Mouse (Mus musculus) megakaryocyte-erythroid progenitor cell, adult 5-6 weeks (primary cell): Measurements from ENCODE around the gene Gast. TPM values are rescaled to one million over a fixed set of nuclear protein-coding genes. Genes with fewer than 3 reads are reported as not detected.
"Not testable (repeated sequence)": the region's sequence is repeated elsewhere in the genome, so short reads cannot be mapped to it uniquely, and the experiment has no call there.

Experiments
- ATAC-seq: replicated peaks from 2 replicates; pipeline ENCODE4 v1.8.0; 2016; ENCODE audit warnings: mild to moderate bottlenecking, inconsistent platforms; ENCODE audit not compliant: severe bottlenecking, poor library complexity, low FRiP score, low TSS enrichment
- total RNA-seq, 2 experiments: library from RNA; stranded (forward) in 1 of 2; stranded (reverse) in 1 of 2; fragments of 200-1000, 215-1000 nt in 1 of 2; fragments of >200 nt in 1 of 2; fragmentation: Nextera tagmentation in 1 of 2; gene quantifications; 2 replicates each; pipeline ENCODE4 v1.2.3; 2014 to 2017

Gene Gast
- total RNA-seq, 2 experiments from 2014 or later, result not detected

DNA sequence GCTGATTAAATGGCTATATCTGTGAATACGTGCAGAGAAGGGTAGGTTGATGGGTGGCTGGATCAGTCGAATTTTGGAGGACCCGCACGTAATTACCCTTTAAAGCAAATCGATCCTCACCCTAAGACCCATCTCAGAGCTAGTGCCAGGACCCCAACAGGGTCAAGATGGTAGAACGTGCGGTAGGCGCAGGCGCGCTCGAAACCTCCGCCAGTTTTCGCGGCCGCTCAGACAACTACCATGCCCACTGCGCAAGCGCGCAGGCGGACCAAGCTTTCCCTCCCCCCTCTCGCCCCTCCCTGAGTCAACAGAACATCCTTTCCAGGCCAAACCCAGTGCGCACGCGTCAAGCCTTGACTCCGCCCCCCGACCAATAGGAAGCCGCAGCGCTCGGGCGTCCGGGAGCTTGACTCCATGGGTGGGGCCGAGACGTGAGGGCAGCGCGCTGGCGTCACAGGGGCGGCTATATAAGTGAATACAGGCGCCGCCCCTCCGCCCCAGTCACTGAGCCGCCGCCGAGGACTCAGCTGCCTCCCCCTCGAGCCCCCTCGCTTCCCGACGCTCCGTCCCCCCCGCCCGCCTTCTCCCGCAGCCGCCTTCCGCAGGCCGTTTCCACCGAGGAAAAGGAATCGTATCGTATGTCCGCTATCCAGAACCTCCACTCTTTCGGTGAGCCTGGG lies 14.6 kb upstream of the Gast start, which contains the start of gene Eif1:
Gene Eif1 (plus strand): TSS at position 394 of the 680 bp plus-strand sequence.
- peak; percentile 77 for ATAC-seq

DNA sequence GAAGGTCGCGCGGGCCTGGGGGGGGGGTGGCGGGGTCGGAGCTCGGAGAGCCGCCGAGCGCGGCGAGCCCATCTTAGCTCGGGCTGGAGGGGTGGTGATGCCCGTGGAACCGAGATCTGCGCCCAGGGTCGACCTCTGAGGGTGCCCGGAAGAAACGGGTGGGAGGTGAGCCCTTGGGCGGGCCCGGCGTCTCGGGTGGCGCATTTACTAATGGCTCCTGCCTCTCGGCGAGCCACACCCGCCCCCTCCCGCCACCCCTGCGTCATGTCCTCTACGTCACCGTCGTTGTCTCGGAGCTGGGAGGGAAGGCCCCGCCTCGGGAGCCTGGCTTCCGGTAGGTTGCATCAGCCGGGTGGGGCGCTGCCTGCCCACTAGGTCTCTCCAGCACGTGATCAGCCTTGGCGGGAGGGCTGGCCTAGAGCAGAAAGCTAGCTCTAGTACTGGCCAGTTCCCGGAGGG lies 14.0 kb upstream of the Gast start:
- ATAC-seq, result peak; percentile 84

DNA sequence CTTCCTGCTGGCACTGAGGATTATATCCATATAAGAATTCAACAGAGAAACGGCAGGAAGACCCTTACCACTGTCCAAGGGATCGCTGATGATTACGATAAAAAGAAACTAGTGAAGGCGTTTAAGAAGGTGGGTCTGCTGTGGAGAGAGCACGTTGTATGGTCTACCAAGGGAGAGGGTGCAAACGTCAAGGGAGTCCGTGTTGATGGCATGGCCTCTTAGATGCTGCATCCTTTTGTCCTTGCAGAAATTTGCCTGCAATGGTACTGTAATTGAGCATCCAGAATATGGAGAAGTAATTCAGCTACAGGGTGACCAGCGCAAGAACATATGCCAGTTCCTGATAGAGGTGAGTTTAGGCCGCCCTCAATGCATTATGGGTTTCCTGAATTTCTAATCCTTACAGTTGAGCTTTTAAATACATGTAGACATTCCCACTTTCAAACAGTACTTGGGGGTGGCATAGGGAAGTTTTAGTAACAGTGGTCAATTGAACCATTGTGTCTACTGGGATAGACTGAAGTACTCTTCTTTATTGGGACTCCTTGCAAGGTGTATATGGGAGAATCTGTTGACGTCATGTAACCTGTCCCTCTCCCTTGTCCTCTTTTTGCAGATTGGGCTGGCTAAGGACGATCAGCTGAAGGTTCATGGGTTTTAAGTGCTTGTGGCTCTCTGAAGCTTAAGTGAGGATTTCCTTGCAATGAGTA lies 13.4 kb upstream of the Gast start:
- ATAC-seq, result not testable (repeated sequence)

DNA sequence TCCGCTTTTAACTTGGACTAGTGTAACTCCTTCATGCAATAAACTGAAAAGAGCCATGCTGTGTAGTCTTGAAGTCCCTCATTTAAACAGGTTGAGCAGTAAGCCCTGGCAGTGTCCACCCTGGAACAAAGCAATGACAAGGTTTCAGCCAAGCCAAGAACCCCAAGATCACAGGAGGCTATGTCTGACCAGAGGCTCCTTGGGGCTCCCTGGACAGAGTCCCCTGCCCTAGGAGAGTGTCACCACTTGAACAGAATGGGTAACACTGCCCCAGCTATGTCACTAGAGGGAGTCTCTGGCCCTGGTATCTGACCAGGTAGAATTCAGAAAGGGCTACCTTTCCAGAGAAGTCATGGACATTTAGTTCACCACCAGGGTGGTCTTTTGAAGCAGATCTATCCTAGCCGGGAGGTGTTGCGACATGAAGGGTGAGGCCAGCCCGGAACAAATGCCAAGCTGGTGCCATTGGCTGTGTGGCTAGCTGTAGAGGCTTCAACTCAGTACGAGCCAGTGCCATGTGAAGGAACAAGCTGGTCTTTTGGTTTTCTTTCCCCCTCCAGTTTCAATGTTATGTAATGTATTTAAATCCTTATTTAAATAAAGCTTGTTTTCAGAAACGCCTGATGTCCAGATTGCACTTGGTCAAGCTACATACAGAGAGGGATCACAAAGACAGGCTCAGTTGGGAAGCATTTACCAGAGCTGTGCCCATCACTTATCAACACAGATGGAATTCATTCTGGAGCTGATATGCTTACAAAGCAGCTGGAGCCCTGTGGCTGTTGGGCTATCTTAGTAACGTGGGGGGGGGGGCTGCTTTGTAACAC lies 12.5 kb upstream of the Gast start:
- ATAC-seq, result not testable (repeated sequence)

DNA sequence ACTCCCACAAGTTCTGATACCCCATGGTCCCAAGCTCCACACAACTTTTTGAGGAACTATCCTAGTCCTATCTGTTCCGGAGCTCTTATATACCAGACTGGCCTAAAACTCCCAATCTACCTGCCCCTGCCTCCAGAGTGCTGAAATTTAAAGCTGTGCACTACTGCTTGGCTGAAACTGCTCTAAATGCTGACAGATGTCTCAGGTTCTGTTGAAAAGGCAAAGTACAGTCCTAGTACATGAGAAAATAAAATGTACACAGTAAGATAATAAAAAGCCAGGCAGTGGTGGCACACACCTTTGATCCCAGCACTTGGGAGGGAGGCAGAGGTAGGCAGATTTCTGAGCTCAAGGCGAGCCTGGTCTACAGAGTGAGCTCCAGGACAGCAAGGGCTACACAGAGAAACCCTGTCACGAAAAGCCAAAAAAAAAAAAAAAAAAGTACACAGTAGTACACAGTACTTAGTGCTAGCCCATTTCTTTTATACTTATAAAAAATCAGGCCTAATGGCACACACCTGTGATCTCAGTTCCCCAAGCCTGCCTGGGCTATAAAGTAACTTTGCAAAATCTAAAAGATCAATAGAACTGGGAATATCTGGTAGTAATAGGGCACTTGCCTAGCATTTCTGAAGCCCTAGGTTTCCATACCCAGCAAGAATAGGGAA lies 11.5 kb upstream of the Gast start:
- no peak for ATAC-seq

DNA sequence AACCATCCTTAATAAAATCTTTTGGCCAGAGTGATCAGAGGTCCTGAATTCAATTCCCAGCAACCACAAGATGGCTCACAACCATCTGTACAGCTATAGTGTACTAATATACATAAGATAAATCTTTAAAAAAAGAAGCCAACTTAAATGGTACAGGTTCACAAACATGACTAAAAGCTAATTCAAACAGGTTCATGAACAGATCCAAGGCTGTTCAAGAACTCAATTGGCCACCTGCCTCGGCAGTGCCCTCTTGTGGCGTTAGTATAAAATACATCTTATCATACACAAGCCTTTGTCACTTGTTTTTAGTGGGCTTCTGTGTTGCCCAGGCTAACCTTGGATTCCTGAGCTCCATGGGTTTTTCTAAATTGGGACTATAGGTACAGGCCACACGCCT lies 10.6 kb upstream of the Gast start:
- ATAC-seq, result no peak

DNA sequence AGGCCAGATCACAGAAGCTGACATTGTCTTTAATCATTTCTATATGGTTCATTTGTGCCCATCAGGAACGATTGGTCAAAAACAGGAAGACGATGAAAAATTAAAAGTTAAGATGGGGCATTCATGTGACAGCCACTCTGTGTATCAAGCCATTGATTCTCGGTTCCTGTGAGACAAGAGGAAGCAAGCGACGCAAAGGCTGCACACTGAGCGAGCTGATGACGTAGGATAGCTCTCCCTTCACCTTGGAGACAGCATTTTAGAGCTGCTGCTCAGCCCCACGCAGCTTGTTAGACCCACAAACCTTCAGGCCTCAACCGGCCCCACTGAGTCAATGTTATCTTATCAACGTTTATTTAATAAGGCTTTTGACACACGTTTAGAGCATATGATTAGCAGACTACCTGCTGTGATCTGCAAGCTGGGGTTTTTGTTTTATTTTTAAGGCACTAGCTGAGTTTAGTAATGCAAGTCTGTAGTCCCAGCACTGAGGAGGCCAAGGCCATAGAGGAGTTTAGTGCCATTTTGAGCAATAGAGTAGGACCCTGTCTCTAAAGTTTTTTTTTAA lies 9.1 kb upstream of the Gast start:
- no peak for ATAC-seq

DNA sequence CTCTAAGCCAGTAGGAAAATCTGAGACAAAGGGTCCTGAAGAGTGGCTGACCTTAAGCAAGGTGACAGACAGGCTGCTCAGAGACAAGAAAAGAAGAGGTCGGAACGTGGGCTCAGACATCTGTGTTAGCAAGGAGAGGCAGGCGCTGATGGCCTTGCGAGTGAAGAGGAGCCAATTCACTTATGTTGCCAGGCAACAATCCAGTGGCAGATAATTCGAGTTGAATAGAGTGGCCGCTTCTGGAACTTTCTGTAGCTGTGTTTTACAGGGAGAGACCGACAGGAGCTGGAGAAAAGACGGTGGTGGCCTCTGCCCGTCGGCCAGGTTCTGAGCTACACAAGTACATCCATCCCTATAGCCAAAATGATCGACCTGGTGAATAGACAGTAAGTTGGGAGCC lies 6.9 kb upstream of the Gast start:
- no peak for ATAC-seq

DNA sequence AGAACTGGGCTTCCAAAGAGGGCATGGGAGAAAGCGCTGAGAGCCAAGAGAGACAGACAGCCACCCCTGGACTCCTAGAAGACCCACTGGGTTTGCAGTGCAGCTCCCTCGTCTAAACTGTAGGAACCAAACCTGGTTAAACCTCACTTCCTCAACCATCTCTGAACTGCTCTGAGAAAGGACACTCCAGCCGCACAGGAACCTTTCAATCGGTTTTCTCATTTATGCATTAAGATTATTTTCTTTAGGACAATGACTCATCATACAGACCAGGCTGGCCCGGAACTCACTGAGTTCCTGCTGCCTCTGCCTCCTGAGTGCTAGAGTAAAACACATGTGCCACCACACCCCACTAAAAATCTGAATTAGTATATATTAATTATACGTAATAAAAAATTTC lies 6.4 kb upstream of the Gast start:
- ATAC-seq, result no peak

DNA sequence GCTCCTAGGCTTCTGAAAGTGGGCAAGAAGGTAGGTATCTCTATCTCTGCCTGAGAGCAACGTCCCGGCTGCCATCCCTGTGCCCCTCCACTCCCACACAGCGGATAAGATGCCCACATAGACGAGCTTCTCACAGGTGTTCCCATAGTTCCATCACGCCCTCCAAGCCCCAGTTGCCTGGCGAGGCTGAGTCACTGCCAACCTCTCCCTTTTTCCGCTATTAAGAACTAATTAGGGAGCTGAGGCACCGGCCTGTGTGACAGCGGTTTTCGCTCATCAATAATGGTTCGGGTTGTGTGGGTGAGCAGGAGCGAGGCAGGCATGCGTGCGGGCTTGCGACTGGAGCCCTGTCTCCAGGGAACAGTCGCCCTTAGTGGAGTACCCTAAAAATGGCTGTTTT lies 4.0 kb upstream of the Gast start:
- no peak for ATAC-seq

DNA sequence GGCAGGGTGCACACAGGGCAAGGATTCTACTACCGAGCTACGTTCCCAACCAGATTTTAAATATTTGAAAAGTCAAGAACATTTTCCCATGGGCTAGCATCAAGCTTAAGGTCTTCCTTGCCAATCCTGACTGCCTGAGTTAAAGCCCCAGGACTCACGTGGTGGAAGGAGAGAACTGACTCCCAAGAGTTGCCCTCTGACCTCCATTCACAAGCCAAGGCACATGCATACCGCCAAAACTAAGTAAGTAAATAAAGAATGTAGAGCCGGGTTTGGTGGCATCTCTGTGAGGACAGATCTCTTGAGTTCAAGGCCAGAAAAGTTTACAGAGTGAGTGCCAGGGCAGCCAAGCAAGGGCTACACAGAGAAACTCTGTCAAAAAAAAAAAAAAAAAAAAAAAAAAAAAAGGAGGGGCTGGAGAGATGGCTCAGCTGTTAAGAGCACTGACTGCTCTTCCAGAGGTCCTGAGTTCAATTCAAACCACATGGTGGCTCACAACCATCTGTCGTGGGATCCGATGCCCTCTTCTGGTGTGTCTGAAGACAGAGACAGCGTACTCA lies 3.3 kb upstream of the Gast start:
- ATAC-seq, result not testable (repeated sequence)

DNA sequence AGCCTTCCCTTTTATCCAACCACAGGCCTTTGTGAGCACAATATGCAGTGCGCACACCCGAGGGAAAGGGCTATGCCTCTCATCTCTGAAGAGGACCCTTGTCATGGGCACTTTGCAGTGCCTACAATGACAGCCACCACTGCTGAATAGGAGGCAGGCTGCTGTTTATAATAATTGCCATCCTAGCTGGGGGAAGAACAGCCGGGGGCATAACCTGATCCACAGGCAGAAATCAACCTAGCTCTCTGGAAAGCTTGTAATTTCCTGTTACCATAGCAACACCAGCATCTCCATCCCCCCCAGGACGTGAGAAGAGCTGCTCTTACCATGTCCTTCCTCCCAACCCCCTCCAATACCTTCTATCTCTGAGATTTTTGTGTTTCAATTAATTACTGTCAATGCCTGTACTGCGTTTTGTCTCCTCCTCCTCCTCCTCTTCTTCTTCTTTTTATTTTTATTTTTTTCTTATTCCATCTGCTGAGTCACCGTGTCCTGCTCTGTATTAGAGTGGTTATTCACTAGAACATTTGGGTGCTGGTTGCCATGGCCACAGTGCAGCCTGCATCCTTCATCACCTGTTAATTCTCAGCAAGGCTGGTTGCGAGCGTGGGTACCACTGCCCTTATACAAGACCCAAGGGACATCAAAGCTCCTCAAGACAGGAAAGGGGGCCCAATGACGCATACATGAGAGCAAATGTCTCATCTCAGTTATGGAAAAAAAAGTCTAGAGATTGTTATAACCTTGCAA lies 1.3 kb upstream of the Gast start:
- ATAC-seq, result no peak

DNA sequence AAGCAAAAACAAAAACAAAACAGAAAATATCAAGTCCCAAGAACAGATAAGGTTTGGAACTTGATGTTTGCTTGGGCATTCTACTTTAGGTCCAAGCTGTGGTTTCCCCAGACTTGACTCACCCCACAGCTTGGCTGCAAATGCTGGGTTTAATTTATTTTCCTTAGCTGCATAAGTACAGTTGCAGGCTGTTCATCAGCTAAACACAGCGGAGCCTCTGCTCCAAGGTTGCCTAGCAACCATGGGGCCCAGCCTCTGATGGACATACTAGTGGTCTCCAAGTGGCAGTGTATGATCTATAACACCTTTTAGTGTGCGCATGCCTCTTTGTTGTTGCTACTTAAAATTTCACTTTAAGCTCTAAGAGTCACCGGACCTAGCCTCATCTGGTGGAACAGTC lies 1.5 kb downstream of the Gast start:
- no peak for ATAC-seq

DNA sequence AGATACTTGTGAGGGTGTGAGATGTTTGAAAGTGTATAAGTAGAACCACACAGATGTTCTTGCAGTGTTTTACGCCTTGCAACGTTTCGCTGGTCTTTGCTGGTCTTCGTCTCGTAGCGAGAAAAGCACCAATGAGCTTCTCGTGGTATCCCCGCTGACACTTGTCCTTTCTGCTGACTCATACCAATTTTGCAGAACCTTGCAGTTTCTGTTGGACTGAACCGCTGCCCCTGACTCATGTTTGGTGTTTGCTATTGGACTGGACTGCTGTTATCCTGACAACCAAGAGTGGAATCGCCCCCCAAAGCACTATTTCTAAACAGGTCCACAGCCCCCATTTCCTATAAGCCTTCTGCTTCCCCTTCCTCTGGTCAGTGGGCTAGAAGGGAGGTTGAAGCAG lies 10.1 kb downstream of the Gast start:
- ATAC-seq, result no peak

DNA sequence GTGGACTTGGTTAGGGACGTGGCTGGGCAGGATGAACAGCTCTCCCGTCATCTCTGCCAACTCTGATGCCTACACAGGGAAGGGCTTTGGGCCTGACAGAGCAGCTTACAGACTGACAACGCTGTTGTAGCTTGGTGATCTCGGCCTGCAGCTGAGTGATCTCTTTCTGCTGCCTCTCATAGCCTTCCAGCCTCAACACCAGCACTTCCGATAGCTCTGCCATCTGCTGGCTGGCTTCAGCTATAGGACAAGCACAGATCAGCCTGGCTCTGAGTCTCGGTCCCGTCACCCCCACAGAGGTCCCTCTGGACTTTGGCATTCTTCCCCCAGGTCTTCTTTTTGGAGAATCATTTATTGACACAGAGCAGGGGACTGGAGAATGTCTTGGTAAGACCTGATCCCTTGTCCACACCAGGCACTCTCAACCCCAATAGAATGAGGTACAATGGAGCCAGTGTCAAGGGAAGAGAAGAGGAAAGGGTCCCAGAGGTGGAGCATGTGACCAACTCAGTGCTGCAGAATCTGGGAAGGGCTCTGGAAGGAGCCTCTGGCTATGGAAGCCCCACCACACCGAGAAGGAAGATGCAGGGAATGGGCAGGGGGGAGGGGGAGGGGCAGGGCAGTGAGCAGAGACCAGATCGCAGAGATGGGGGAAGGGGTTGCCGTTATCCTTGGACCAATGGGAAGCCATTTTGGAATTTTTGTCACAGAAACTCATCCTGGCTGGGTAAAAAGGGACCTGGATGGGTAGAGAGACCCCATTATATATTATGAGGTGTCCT lies 18.1 kb downstream of the Gast start:
- no peak for ATAC-seq

DNA sequence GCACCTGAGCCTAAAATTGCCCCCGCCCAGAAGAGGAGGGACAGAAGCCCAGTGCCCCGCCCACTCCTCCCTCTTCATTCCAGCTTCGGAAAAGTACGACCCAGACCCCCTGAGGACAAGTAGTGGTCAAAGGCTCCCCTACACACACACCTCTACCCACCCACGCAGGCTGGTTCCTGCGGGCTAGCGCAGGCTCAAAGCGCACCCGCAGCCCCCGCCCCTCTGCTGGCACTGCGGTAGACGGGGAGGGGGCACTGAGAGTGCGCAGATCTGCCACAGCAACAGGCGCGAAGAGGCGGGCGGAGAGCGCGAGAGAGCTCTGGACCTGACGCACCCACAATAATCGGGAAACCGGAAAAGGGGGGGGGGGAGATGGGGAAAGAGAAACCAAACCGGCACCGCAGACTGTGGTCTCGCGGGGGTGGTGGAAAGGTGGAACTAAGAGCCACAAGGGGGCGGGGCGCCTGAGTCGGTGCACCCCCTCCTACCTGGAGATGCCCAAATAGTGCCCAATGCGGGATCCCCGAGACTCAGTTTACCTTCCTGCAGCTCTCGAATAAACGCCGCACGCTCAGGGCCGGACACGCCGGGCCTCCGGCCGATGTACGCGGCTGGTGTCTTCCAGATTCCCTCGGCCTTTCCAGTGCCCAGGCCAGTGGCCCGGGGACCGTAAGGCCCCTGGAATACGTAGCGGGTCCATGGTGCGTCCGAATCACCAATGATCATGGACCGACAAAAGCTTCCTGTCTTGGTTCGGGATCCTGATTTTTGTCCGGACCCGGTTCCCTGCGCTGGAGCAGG lies 21.1 kb downstream of the Gast start:
- 0 out of 2 replicates have a peak, but pooled peaks have one; percentile 7 for ATAC-seq
